Mouse (Mus musculus): ENCODE results near the gene Klhl21. TPM values are rescaled to one million over a fixed set of nuclear protein-coding genes. Genes with fewer than 3 reads are reported as not detected.

Gene Klhl21
- polyA plus RNA-seq, 1 experiment: 34.5 TPM

GRCm38 (mm10) chr4:151995371-151996172 lies 13.0 kb upstream of the Klhl21 start:
- DNase-seq (ENCODE audit: low spot score): no peak

GRCm38 (mm10) chr4:151996173-151996950 lies 12.2 kb upstream of the Klhl21 start, which contains the start of gene Phf13:
Gene Phf13 (minus strand): TSS chr4:151996258.
- peak; percentile 97 for DNase-seq (ENCODE audit: low spot score)

DNA sequence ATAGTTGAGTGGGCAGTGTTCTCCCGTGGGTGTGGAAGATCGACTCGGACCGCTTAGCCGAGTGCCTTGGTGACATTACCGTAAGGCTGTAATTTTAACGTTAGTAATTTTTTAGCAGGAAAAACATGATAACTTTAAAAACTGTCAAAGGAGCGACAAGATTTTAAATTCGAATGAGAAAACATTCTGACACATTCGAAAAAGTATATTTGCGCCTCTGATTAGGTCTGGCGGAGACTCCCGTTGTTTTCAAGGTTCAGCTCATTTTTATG lies 11.7 kb upstream of the Klhl21 start:
- DNase-seq (ENCODE audit: low spot score): no peak

DNA sequence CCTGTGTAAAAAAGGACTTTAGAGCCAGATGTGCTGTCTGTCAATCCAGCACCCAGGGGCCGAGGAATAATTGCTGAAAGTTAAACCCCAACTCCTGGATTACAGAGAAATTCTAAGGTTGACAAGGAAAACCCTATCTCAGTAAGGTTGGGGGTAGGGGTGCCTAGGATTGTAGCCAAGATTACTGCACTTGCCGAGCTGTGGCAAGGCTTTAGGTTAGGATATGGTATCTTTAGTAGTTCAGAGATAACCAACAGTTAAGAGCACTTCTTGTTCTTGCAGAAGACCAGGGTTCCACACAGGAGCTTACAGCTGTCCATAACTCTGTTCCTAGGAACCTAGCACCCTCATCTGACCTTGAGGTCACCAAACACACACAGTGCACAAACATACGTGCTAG lies 10.9 kb upstream of the Klhl21 start:
- DNase-seq (ENCODE audit: low spot score): no peak

DNA sequence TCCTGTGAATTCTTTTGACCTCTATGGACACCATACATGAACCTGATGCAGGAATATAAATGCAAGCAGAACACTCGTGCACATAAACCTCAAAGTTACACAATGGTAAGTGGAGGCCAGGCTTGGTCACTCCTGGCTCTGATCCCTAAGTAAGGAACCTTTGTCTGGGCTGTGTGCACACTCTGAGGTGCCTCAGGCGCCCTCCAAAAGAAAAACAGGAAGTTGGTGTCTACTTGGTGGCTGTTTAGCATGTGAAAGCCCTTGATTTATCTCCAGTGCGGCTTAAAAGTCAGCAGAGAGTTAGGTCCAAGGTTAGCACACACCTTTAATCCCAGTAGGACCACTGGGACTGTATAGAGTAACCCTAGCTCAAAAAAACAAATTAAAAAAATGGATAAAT lies 9.1 kb upstream of the Klhl21 start:
- DNase-seq (ENCODE audit: low spot score): no peak

GRCm38 (mm10) chr4:152000906-152001305 lies 7.7 kb upstream of the Klhl21 start:
- no peak for DNase-seq (ENCODE audit: low spot score)

DNA sequence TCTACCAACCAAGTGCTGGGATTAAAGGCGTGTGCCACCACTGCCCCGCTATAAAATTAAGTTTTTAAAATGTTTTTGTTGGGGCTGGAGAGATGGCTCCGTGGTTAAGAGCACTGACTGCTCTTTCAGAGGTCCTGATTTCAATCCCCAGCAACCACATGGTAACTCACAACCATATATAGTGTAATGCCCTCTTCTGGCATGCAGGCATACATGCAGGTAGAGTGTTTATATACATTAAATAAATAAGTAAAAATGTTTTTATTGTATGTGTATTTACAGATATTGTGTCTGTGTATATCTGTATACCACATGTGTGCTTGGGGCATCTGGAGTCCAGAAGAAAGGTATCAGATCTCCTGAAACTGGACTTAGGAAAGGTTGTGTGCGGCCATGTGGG lies 7.3 kb upstream of the Klhl21 start:
- no peak for DNase-seq (ENCODE audit: low spot score)

DNA sequence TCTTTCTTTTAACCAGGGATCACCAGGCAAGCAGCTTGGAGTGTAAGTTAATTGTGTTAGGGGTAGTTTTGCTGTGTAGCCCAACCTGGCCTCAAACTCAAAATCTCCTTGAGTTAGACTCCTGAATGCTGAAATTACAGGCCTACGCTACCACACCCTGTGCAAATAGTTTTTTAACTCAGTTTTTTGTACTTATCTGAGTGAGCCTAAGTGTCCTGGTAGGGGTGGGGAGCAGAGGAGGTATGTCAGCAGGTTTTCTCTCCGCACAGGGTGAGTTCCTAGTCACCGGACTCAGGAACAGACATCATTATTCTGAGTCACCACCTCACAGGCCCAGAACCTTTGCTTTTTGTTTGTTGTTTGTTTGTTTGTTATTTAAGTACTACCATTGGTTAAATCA lies 6.5 kb upstream of the Klhl21 start:
- DNase-seq (ENCODE audit: low spot score): no peak

DNA sequence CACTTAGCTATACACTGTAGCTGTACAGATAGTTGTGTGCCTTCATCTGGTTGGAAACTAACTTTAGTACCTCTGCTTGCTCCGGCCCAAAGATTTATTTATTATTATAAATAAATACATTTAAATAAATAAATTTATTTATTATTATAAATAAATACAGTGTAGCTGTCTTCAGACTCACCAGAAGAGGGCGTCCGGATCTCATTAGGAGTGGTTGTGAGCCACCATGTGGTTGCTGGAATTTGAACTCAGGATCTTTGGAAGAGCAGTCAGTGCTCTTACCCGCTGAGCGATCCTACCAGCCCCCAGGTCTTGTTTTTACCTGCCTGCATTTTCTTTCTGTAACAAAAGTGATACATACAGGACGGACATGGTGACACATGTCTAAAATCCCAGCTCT lies 2.5 kb upstream of the Klhl21 start:
- DNase-seq (ENCODE audit: low spot score): no peak

DNA sequence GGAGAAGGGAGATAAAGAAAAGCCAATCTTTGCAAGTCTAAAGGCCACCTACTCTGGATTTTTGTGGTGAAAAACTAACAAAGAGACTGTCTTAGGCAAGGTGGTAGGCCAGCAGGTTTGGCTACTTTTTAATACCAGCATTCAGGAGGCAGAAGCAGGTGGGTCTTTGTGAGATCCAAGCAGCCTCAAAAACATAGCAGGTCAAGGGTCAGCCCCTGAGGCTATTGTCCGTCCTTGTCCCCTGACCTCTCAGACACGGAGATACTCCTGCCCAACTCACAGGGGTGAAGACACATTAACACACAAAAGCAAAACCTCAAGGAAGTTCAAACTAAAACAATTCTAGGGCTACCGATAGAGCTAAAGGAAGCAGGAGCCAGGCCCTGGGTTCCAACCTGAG lies 1.8 kb upstream of the Klhl21 start:
- DNase-seq (ENCODE audit: low spot score): no peak

DNA sequence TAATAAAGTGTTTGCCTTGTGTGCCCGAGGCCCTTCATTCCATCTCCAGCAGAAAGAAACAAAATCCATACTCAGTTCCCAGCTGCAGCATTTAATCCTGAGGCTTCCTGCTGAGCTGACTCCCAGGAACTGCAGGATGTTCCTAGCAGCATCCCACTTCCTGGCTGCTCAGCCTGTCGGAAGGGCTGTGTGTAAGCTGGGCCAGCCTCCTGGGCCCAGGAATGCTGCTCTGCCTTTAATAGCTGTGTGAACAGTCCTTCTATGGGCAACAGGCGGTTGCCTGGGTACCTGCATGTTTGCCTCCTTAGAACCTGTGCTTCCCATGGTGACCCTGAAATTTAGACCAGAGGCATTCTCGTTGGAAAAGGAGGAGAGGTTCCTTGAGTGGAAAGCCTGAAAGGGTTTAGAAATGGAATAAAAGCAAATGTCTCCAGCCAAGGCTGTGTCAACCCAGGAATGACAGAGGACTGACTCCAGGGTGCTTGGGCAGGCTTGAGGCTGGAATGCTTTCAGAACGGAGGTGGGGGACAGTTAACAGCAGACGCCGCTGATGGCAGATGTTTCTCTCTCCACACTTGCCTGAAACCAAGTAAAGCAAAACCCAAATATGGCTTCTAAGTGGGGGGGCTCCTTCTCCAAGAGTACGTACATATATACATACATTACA lies 989 bp upstream of the Klhl21 start:
- DNase-seq (ENCODE audit: low spot score): no peak

- no peak for DNase-seq (ENCODE audit: low spot score)
These were observed 479 bp upstream of the Klhl21 start for GRCm38 (mm10) chr4:152008148-152008500.

- peak; percentile 61 for DNase-seq (ENCODE audit: low spot score)
These were observed 761 bp downstream of the Klhl21 start for GRCm38 (mm10) chr4:152009076-152010051.

- DNase-seq (ENCODE audit: low spot score): peak; percentile 55
These were observed 1.6 kb downstream of the Klhl21 start for GRCm38 (mm10) chr4:152010091-152010706.

- no peak for DNase-seq (ENCODE audit: low spot score)
These were observed 2.1 kb downstream of the Klhl21 start for GRCm38 (mm10) chr4:152010707-152011134.

DNA sequence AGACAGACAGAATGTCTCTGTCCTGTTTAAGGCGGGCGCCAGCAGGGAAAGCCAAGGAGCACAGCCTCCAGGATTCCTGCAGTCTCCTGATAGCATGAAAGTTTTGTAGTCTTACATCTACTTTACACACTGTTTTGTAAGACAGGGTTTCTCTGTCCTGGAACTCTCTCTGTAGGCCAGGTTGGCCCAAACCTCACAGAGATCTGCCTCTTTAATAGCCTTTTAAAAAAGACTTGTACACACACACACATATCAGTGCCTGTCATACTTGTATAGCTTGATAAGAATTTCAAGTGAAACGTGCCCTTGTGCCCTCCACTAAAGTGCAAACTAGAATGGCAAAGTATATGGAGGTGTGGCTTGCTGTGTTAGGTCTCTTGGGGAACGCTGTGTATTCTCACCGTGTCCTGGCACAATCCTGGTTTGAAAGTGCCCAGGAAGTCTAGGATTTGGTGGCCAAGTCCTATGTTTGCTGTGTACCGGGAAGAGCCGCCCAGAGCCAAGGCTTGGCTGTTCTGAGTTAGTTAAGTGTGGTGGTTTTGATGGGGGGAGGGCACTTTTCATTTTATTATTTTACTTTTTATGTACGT lies 2.7 kb downstream of the Klhl21 start:
- no peak for DNase-seq (ENCODE audit: low spot score)

- no peak for DNase-seq (ENCODE audit: low spot score)
These were observed 3.5 kb downstream of the Klhl21 start for GRCm38 (mm10) chr4:152012109-152012508.

GRCm38 (mm10) chr4:152013036-152013813 lies 4.6 kb downstream of the Klhl21 start:
- DNase-seq (ENCODE audit: low spot score): no peak

DNA sequence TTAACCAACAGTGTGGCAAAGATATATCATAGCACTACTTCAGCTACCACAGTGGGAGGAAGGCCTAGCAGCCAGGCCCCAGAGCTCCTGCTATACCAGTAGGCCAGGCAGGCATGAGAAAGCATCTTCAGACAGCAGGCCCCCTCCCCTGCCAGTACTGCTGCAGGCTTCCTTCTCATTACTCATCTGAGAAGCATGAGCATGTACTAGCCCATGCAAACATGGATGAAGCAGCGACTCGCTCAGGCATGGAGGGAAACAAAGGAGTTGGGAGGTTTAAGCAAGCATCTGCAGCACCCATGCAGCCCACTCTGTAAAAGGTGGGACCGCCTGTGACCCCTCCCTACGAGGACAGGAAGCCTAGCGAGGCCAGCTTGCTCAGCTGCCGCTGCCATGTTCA lies 10.5 kb downstream of the Klhl21 start:
- DNase-seq (ENCODE audit: low spot score): no peak

DNA sequence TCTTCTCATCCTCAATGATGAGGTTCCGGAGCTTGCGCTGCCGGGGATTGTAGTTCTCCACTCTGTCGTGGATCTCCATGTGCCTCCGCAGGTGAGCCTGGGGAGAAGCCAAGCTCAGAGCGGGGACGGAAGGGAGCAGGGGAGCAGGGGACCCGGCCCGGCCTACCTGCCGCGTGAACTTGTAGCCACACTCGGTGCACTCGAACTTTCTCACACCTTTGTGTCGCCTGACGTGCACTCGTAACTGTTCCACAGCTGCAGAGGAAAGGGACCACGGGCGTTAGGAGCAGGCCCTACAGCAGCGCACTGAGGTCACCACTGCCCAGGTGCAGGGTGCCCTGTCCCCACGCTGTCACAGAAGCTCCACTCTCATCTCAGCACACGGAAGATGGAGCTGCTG lies 11.4 kb downstream of the Klhl21 start:
- DNase-seq (ENCODE audit: low spot score): no peak

Measured in urinary bladder, adult 2 months (tissue).